Mouse (Mus musculus) embryo, embryonic 9.5 days (tissue): ENCODE data around the gene Gja8.

Experiments
- DNase-seq: peaks from one replicate; pipeline ENCODE4 v3.0.0-alpha.2; 2017; ENCODE audit errors: extremely low spot score

The Gja8 gene

DNA sequence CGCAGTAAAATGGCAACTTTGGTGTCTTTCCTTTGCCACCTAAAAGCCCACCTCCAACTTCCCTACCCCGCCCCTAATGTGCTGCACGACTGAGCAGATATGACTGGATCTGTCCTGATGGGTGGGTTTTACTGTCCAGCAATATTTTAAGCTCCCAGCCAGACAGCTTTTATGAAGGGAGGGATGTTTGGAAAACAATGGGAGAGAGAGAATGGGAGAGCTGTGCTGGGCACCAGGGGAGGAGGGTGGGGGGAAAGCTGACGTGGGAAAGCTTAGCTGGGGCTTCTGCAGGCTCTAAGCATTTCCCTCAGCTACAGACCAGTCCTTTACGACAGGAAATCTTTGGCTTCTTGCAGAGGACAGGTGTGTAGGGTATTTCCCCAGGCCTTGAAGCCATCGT, at the start of gene Gja8:
Gja8 (minus strand) TSS at position 101 of the 400 bp plus-strand sequence.
- DNase-seq = no peak

DNA sequence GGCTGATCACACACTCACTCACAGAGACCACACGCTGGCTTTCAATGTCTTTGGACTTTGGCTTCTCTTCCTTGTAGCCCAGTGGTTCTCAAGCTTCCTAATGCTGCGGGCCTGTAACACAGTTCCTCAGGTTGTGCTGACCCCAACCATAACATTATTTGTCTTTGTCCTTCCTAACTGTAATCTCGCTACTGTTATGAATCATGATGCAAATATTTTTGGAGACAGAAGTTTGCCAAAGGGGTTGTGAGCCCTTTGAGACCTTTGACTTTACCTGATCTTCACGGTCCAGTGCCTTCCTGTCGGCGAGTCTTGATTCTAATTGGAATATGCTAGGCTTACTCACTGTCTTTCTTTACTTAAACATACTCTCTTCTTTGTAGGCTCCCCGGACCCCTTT, 48.6 kb upstream of the Gja8 start:
- no peak for DNase-seq

DNA sequence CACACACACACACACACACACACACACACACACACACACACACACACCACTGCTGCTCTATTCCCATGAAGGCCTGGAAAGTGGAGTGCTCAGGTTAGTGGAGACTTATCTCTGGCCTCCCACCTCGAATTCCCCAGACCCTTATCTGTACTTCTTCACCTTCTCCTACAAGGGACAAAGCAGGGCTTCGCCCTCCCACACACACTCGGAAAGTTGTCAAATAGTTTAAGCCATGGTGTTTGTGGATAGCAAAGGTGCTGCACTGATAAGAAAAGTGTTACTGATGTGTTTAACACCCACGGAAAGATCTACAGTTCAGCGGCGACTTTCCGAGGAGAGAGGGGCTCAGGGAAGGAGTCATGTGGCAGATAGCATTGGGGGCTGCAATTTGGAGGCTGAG, 45.2 kb upstream of the Gja8 start:
- DNase-seq = no peak

DNA sequence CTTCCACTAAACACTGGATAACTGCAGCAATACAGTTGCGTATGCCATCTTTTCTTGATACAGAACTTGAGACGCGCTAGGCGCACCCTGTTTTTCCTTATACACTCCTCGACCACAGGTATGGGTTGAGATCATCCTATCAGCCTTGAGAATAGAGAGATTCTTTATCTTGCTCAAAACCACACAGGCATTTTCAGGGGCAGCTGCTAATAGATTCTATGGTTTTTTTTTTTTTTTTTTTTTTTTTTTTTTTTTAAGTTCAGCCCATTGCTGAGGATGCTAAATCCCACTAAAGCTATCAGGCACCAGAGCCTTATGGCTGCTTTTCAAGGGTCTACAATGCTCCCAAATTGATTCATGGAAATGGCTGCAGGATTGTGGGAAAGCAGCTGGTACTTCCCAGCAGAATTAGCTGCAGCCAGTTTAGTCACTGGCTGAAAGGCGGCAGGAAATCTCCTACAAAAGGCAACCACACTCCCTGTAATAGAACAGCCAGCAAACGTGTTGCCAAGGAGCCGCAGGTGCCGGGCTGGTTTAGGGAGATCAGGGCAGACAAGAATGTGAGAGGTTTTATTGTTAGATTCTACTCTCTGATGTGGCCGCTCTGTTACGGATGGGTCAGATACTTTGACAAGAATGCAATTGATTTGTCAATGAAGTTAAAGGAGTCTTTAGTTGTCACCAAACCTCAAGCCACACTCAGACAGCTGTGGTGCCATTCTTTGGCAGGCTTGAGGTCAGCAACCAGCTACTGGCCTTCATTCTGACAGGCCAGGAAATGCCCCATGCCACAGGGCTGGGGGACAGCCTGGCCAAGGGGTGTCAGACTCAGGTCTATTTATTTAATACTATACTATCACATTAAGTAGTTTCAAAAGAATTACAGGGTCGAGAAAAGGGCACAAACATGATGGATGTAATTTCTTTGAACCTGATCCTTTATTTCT, 37.5 kb upstream of the Gja8 start:
- DNase-seq = no peak

DNA sequence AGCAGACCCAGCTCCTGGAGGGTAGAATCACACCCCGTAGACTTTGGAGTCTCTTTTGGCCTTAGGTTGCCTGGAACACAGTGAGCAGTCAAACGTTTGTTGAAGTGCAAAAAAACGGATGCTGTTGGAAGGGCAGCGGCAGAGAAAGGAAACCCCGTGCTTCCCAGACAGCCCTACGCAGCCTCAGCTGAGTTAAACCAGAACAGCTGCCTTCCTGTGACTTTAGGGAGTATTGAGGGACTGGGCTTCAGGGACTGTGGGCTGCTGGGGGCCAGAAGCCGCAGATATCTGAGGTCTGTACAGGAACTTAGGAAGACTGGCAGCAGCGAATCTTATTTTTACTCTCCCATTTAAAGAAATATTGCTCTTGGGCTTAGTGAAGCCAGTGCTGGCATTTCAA, 34.8 kb upstream of the Gja8 start:
- DNase-seq = no peak

DNA sequence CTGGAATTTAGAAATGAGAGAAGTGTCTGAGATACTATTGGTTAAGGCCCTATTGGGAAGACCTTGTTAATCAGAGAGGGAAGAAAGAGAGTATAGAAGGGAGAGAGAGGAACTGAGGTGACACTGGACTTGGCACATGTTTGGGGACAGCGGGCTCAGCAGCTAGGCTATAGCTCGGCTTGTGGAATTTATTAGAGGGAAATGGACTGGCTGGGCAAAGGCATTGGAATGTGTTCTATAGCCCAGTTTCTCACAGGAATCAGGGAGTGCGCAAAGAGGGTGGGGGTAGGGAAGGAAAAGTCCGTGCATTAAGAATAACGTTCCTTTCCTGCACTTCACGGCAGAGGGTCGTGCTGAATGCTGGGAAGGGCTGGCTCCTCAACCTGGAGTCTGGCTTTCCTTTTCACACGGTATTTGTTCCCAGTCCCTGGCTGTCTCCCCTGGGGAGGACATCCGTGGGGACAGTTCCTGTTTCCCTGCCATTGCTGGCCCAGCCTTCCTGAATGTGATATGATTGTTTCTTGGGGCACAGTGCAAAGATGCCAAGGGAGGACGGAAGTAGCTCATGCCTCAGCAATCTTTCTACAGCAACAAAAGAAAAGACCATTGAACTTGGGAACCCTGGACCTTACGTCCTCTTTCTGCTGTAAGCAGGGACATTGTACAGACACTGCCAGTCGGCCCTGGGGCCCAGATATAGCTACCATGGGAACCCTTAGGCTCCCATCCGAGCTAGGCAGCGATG, 27.8 kb upstream of the Gja8 start:
- no peak for DNase-seq

DNA sequence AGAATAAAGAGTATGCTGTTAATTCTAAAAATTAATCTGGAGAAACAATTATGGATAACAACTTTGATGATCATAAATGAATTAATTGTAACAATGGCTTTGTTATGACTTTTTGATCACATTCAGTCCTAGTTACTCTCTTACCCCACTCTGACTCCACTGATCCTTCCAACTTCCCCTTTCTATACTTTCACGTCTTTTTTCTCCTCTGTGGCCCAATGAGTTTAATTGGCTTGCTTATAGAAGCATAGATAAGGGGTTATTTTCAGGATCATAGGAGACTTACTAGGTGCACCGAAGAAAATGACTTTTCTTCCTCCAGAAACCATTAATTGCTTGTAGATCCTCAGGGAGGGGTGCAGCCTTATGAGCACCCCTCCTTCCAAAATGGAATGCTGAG, 16.9 kb upstream of the Gja8 start:
- no peak for DNase-seq

DNA sequence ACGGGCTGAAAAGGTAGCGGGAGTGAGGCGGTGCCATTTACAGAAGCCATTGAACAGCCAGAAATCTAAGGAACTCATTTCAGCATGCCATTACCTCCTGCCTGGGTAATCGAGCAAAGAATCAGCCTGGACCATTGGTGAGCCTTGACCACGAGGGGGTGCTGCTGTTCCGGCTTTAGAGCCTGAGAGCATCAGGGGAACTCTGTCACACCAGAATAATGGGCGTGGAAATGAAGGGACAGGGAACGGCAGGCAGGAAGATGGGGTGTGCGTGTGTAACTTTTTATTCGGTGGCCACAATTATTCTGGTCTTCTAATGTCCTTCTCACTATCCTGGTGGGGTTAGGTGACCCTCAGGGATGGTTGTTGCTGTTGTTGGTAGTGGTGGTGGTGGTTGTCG, 12.9 kb upstream of the Gja8 start:
- DNase-seq = peak; percentile 89

DNA sequence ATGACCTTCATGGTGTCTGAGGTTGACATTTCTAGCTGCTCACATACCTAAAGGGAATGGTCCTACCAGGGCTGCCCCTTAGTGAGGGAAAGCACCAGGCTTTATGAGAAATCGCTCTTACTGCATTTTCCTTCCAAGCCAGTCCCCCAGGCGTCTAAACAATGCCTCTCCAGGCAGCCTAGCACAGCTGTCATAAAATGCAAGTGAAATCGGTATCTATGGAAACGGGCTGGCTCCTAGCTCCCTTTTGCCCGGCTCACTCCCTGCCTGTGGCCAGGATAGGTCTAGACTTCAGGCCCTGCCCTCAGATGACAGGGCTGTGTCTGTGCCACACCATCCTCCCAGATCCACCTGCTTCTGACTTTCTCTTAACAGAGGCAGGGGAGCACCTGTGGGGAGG, 11.8 kb upstream of the Gja8 start:
- DNase-seq = peak; percentile 16

DNA sequence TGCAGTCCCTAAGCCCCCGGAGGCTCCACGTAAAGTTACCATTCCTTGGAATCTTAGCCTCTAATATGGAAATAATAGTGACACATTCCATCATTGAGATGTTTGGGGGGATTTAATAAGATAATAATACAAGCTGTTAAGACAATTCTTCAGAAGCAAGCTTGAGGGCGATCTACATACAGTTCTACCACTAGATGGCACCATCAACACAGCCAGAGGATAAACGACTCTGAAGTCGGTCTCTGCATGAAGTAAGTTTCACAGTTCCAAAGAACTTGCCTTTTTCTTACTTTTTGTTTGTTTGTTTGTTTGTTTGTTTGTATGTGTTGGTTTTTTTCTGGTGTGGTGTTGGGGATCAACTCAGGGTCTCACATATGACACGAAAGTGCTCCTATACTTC, 10.4 kb upstream of the Gja8 start:
- DNase-seq = peak; percentile 55

DNA sequence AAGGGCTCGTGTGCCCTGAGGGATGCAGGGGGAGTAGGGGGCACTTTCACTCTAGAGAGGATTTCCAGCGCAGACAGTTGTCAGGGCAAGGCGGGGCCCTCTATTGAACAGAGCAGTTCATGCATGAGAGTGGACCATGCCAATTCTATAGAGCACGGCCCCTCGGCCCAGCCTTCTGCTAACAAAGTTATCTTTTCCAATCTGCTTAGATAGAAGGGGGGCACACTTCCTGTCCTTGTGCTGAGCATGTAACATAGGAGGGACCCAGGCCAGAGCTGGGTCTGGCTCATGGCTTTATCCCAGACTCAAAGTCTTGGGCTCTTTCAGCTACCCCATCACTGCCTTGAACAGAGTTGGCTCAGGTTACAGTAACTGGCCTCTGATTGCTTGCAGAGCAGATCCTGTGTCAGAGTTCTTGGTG, 5.5 kb upstream of the Gja8 start:
- peak; percentile 38 for DNase-seq

DNA sequence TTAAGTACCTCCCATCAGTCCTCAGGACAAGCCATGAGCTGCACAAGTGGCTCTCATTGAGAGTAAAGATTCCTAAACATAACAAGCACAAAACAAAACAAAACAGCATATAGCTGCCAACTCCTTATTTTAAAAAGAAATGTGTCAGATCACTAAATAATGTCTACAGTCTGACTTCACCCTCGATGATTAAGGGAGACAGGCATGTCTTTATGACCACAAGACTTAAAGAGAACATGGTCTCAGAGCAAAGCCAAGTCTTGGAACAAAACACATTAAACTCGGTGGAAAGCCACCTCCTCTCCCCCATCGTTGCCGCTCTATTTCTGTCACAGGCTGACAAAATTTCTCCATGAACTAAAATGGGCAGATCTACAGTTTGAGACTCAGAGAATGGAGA, 1.2 kb downstream of the Gja8 start:
- DNase-seq = no peak

DNA sequence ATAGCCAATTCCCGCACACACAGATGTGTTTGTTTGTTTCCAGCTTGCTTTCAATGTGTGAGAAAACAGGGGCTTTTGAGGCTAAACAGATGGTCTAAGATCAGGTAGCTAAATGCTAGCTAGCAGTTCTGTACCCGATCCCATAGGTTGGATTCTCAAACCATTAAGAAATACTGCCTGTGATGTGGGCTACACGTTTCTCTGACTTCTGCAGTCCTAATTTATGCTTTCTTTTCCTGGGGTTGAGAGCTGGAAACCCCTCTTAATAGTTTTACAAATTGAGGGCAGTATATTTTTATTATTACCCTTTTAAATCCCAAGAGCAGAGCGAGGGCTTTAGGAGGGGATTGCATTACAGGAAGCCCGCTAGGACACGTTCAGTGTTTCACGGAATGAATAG, 4.8 kb downstream of the Gja8 start:
- DNase-seq = no peak

DNA sequence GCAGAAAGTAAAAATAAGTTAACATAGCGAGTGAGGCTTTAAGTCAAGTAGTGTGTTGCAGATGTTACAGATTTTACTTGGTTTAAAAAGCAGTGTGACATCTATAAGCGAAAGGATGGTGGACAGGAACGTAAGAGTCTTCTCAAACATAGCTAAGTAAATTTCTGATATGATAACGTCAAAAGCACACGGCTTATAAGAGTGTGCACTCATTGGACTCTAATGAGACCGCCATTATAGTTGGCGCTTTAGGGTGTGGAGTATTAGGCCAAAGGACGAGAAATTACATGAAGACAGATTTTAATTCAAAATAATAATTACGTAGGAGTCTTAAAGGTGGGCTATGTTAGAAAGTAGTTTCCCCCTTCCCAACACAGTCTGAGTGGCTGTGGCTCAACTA, 20.2 kb downstream of the Gja8 start:
- no peak for DNase-seq

DNA sequence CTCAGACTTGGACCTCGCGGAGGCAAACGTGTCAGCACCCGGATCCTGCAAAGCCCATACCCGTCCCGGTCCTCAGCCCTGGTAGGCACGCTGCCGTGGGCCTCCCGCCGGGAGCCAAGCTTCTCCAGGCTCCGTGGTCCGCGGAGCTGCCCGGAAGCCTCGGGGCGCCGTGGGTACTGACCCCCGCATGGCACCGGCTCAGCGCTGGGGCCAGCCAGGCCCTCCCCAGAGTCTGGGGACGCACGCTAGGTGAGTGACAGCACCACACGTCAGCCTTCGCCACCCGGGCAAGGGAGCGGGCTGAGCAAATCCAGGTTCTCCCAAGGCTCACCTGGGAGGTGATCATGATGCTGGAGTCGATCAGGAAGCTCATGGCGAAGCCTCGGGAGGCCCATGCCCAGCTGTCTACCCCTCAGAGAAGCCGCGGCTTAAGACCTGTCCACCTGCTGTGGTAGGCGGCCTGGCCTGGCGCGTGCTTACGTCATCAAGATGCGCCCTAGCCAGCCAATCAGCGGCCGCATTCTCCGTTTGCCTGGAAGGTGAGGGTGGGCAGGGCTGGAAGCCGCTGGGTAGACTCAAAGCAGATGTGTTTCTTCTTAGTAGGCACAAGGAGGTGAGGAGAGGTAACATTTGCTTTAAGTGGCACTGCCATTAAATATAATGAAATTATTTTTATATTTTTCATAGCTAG, 20.8 kb downstream of the Gja8 start, which contains the start of gene Gpr89:
Gpr89 (minus strand) TSS at position 496 of the 691 bp plus-strand sequence.
- peak; percentile 95 for DNase-seq

DNA sequence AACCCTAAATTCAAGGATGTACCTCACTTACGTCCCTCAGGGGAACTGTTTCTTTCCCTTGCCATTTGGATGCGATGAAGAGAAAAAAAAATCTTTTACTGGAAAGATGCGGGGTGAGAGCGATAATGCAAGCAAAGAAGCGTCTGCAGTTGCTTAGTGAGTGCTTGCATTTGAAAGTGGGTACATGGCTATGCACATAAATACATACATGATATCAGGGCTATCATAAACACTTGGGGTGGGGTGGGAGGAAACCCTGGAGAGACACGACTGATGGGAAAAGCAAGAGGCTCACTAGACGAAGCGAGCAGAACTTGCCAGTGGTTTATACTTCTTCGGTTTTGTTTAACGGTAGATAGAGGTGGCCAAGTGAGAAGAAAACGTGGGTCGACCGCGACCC, 21.4 kb downstream of the Gja8 start, which contains the start of gene Gja5:
Gja5 (plus strand) TSS at position 301 of the 400 bp plus-strand sequence.
- DNase-seq = no peak

DNA sequence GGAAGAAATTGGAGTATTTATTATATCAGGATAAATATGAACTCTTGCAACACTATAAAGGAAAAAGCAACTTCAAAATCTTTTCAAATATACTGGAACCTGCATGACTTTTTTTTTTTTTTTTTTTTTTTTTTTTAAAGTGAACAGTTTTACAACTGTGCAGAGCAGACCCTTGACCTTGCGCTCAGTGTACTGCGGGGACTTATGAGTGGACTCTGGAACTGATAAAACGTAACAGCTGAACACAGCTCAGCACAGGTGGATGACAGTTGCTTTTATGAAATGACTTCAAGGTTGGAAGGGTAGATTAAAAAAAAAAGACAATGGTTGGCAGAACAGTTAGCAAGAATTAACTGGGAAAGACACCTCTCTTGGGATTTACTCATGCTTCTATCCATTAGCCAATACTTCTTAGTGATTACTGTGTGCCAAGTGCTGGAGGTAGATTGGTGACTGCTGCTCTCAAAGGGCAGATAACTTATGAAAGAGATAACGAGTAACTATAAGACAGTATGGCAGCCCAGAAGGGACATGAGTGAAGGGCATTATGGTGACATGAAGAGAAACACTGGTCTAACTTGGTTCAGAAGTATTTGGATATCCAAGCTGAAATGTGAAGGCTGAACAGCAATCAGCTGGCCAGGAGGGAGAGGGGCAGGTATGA, 23.4 kb downstream of the Gja8 start:
- no peak for DNase-seq

DNA sequence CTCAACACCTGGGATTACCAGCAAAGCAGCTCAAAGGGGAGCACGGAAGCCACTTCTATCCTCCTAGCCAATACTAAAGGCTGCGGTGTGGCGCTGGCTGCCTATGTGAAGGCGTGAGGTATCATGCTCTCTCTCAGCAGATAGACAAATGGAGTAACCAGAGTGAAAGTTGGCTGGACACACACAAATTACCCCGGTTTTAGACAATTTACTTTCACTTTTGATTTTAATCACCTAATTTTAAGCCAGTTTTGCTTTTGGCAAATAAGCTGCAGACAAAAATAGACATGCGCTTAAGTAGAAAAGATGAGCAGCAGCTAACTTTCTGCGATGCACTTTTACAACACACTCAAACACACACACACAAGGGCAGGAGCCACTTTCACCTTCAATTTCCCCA, 42.1 kb downstream of the Gja8 start:
- DNase-seq = no peak

DNA sequence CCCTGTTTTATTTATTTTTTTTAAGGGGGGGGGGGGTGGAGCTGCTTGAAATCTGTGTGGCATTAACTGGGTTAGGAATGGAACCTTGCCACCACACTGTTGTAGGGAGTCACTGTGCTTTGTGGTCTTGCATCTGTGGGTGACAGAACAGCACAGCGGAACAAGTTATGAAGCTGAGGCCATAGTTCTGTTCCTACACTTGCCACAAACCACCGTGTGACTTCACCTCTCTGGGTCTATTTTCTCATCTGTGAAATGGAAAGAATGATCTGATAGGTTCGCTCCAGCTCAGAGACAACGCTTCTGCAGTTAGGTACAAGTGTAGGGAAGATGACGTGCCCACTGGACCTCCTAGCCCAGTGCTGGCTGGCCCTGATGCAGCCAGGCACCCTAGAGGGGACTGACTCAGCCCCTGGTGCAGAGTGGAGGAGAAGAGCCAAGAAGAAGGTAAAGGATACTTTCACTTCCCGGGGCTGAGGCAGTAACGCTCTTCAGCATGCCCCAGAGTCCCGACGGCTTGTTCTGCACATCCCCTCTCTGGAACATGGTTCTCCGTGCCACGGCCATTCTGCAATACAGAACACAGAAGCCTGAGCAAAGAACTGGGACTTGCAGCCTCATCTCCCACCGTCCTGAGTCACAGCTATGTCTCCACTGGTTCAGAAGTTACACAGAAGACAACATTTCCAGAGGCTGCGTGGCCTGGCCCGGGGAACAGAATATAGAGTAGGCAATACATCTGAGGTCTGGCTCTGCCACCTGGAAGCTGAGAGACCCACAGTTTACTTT, 43.6 kb downstream of the Gja8 start:
- DNase-seq = no peak

DNA sequence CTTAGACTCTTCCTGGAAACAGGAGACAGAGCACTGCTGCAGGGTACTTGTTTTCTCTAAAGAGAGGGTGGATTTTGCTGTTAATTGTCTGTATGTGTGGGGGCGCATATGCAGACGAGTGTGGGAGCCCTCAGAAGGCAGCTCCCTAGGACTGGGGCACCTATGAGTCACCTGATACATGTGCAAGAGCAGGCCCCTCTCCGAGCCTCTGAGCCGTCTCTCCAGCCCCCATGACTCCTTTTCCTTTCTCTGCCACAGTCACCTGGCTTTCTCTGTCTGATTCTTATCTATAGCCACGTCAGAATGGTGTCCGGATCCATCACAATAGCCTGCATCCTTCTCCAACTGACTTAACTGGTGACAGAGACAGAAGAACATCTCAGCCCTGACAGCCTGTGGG, 44.3 kb downstream of the Gja8 start:
- no peak for DNase-seq

DNA sequence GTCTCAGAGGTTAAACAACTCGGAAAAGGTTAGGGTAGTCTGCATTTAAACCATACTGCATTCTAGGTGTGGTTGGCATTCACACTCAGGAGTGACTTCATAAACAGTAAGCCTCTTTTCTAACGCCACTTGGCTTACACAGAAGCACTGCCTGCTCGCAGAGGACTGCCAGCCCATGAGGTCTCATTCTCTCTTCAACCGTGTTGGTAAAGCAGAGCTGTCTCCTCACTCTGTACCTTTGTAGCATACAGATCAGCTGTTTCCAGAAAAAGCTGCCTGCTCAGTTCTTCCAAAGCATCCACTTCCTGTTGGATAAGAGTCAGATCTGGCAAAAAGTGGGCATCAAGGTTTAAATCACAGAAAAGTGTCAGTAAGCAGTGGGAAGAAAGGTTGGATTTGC, 45.4 kb downstream of the Gja8 start:
- DNase-seq = no peak
